Mouse (Mus musculus): ENCODE data around the gene Ntrk1. TPM values are rescaled to one million over a fixed set of nuclear protein-coding genes. Genes with fewer than 3 reads are reported as not detected.
A peak's percentile ranks its signal among the peaks of the same experiment; 100 is the strongest.
"Not testable (repeated sequence)": the region's sequence is repeated elsewhere in the genome, so short reads cannot be mapped to it uniquely, and the experiment has no call there.

The Ntrk1 gene
- 0.40 and 4.9 TPM in 2 replicates for polyA plus RNA-seq (2015; fragmentation: Nextera tagmentation; extraction: Ambion mirVana)

DNA sequence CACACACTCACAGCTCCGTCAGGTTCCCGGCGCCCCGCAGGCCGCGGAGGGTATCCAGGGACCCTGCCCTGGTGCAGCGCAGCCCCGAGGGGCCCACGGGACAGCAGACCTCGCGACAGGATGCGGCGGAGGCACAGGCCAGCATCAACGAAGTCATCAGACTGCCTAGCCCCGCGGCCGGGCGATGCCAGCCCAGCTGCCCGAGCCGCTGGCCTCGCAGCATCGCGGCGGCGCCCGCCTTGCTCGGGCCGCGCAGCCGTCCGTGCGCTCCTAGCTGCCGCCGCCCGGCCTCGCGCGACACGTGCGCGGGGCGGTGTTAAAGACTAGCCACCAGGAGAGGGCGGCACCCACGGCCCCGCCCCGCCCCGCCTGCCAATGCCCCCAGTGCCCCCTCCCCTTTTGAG, at the start of gene Ntrk1:
Gene Ntrk1, minus strand, starts transcription at position 241 of the 404 bp plus-strand sequence.
- Histone ChIP-seq H3K9me3 (replicated peaks) (no peaks in the 10 kb centered on the region), H3K27me3 (peaks cover 99% of the 10 kb centered on the region), H3K4me1 (replicated peaks) (peaks cover 23% of the 10 kb centered on the region), H3K9ac (peak within 1 kb of the TSS; percentile 32; the same call in 1 of the 2 replicates), H3K36me3 (no peaks in the 10 kb centered on the region), H3K4me3 (peak within 1 kb of the TSS; percentile 35), H3K4me2 (peak within 1 kb of the TSS; percentile 56), H3K27ac (no peak within 1 kb of the TSS)
- WGBS: 2% methylated on average over 46 of the region's 47 CpGs
- no peak for ATAC-seq (replicated peaks; ENCODE audit: insufficient number of reproducible peaks, insufficient read depth, low FRiP score, low read depth)

DNA sequence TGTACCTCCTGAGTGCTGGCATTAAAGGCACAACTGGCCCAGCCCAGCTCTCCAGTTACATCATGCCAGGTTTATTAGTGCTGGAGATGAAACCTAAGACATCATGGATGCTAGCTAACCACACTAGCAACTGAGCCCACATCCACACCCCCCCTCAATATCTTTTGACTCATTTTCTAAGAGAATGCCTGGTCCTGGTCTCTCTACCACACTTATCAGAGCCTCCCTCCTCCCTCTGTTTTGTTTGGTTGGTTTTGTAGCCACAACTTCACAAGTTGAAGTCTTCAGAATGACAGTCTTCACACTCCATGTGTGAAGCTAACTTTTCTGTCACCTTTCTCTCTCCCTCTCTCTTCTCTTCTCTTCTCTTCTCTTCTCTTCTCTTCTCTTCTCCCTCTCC, 45.9 kb upstream of the Ntrk1 start:
- ATAC-seq (replicated peaks; ENCODE audit: insufficient number of reproducible peaks, insufficient read depth, low FRiP score, low read depth): no peak

DNA sequence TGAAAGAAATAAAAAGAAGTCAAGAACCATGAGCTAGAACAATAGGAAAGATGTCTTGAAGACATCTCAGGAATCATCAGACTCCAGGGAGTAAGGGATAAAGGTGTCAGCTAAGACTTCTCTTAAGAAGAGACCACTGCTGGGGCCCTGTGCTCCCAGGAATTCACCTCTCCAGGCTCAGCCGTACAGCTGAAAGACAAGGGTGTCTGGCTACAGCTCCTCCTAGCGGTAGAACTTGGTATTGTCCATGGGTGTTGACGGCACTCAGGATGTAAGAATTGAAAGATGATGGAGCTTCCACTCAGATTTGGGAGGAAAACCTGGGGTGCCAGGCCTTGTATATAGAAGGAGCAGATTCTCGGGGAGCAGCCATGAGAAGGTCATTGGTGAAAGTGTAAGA, 43.7 kb upstream of the Ntrk1 start:
- H3K9me3 ChIP-seq (replicated peaks): no peaks in the 10 kb centered on the region
- no peak for ATAC-seq (replicated peaks; ENCODE audit: insufficient number of reproducible peaks, insufficient read depth, low FRiP score, low read depth)
- WGBS: 3% methylated on average over 4 of the region's 4 CpGs
- H3K4me3 ChIP-seq: no peak overlapping the region
- peaks cover 7% of the 10 kb centered on the region; the same call in 1 of the 2 replicates for H3K27me3 ChIP-seq
- H3K27ac ChIP-seq: no peak overlapping the region
- H3K4me2 ChIP-seq: no peak overlapping the region
- no peaks in the 10 kb centered on the region for H3K4me1 ChIP-seq (replicated peaks)
- no peak overlapping the region for H3K9ac ChIP-seq
- no peaks in the 10 kb centered on the region for H3K36me3 ChIP-seq

More for the DNA sequence above, 45.9 kb upstream of the Ntrk1 start:
- no peak overlapping the region for H3K4me2 ChIP-seq
- no peak overlapping the region for H3K27ac ChIP-seq
- H3K4me1 ChIP-seq (replicated peaks): no peaks in the 10 kb centered on the region
- no peak overlapping the region for H3K4me3 ChIP-seq
- no peaks in the 10 kb centered on the region for H3K9me3 ChIP-seq (replicated peaks)
- no peak overlapping the region for H3K9ac ChIP-seq
- no peaks in the 10 kb centered on the region for H3K36me3 ChIP-seq
- H3K27me3 ChIP-seq: peaks cover 7% of the 10 kb centered on the region; the same call in 1 of the 2 replicates

DNA sequence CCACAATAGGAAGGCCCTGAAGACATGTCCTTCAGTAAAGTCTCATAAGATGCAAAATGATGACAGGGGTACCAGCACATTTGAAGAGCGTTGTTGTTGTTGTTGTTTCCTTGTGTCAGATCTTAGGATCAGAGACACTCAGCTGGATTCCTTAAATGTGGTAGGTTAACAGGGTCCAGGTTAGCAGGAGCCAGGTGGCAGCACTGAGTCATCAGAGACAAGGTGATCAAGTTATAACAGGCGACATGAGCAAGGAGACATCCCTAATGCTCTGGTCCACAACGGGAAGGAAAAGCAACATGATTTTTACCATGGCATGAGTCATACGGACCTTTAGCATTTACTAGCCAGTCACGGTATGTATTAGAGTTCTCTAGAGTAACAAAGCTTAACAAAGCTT, 38.5 kb upstream of the Ntrk1 start:
- Histone ChIP-seq H3K27ac (no peak overlapping the region), H3K9ac (no peak overlapping the region), H3K27me3 (0 out of 2 replicates have a peak, but pooled peaks cover 3% of the 10 kb centered on the region), H3K4me1 (replicated peaks) (no peaks in the 10 kb centered on the region), H3K36me3 (no peaks in the 10 kb centered on the region), H3K9me3 (replicated peaks) (no peaks in the 10 kb centered on the region), H3K4me3 (no peak overlapping the region), H3K4me2 (no peak overlapping the region)
- no peak for ATAC-seq (replicated peaks; ENCODE audit: insufficient number of reproducible peaks, insufficient read depth, low FRiP score, low read depth)
- WGBS: 63% methylated on average over 5 of the region's 5 CpGs

DNA sequence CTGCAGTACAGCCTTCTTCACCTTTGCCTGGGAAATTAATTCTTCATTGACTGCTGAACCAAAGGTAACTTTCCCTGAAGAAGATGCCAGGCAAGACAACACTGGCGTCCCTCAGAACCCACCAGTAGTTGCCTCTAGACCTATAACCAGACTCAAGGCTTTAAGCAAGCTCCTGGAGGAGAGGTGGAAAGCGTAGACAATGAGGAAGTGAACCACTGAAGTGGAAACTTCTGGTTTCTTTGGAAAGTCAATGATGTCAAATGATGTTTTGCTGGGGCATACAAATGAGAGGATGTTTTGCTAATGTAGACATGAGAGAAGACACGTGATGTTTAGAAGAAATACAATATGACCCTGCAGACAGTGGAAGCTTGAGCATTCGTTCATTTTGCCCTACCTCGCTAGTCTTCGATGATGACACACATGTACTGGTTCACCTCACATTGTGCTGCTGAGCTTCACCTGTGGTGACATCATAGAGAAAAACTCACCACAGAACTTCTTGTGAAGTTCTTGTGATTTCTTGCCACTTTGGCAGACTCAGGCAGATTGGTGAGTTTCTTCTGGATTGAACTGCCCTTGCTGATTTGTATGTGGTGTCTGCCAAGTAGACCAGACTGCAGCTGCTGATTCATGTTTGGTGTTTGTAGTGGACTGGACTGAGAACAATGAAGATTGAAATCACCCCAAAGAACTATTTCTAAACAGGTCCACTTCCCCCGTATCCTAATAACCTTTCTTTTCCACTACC, 37.3 kb upstream of the Ntrk1 start:
- Histone ChIP-seq H3K4me2 (no peak overlapping the region), H3K27me3 (0 out of 2 replicates have a peak, but pooled peaks cover 3% of the 10 kb centered on the region), H3K36me3 (no peaks in the 10 kb centered on the region), H3K4me1 (replicated peaks) (no peaks in the 10 kb centered on the region), H3K27ac (no peak overlapping the region), H3K4me3 (no peak overlapping the region), H3K9ac (no peak overlapping the region), H3K9me3 (replicated peaks) (no peaks in the 10 kb centered on the region)
- 77% methylated on average over 7 of the region's 7 CpGs for WGBS
- no peak for ATAC-seq (replicated peaks; ENCODE audit: insufficient number of reproducible peaks, insufficient read depth, low FRiP score, low read depth)

DNA sequence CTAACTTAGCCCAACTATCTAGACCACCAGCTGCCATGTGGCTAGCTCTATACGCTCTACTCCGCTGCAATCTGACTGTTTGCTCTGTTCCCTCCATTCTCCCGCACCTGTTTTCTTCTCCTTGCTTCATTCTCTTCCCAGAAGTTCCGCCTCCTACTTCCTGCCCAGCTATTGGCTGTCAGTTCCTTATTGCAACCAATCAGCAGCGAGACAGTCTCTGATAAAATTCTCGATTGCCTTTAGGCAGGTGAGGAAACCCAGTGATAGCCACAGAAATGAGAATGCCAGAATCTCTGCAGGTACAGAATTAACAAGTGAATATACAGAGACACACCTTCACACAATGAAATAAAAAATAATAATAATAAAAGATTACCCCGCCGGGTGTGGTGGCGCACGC, 34.1 kb upstream of the Ntrk1 start:
- Histone ChIP-seq H3K27ac (no peak overlapping the region), H3K27me3 (0 out of 2 replicates have a peak, but pooled peaks cover 3% of the 10 kb centered on the region), H3K36me3 (no peaks in the 10 kb centered on the region), H3K4me2 (no peak overlapping the region), H3K9ac (no peak overlapping the region), H3K9me3 (replicated peaks) (no peaks in the 10 kb centered on the region), H3K4me3 (no peak overlapping the region), H3K4me1 (replicated peaks) (no peaks in the 10 kb centered on the region)
- WGBS: 49% methylated on average over 10 of the region's 10 CpGs
- ATAC-seq (replicated peaks; ENCODE audit: insufficient number of reproducible peaks, insufficient read depth, low FRiP score, low read depth): no peak

DNA sequence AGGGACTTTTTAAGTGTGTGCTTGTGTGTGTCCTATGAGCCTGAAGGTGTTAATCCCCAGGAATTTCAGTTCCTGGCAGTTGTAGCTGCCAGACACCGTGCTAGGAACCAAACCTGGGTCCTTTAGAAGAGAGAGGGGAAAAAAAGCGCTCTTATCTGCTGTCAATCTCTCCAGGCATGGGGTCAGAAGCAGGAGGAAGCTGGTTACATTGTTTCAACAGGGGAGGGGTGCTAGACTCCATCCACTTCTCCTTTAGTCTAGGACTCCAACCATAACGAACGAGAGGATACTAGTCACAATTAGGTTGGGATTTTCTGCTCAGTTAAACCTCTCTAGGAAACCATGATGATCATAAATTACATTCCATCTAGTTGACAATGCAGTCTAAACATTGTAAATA, 33.5 kb upstream of the Ntrk1 start:
- 45% methylated on average over 4 of the region's 4 CpGs for WGBS
- Histone ChIP-seq H3K4me2 (no peak overlapping the region), H3K4me1 (replicated peaks) (no peaks in the 10 kb centered on the region), H3K9me3 (replicated peaks) (no peaks in the 10 kb centered on the region), H3K4me3 (no peak overlapping the region), H3K36me3 (no peaks in the 10 kb centered on the region), H3K27ac (no peak overlapping the region), H3K9ac (no peak overlapping the region), H3K27me3 (0 out of 2 replicates have a peak, but pooled peaks cover 6% of the 10 kb centered on the region)
- no peak for ATAC-seq (replicated peaks; ENCODE audit: insufficient number of reproducible peaks, insufficient read depth, low FRiP score, low read depth)

DNA sequence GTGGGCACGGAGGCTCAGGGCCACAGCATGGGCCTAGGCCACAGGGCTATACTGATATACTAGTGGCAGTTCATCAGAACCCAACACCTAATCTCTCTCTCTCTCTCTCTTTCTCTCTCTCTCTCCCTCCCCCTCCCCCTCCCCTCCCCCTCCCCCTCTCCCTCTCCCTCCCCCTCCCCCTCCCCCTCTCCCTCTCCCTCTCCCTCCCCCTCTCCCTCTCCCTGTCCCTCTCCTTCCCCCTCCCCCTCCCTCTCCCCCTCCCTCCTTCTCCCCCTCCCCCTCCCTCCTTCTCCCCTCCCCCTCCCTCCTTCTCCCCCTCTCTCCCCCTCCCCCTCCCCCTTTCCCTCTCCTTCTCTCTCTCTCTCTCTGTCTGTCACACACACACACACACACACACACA, 29.2 kb upstream of the Ntrk1 start, which contains the start of gene Pear1:
Gene Pear1, minus strand, starts transcription at position 101 of the 400 bp plus-strand sequence.
- H3K9ac ChIP-seq; H3K4me3 ChIP-seq; H3K4me2 ChIP-seq; ATAC-seq (replicated peaks; ENCODE audit: insufficient number of reproducible peaks, insufficient read depth, low FRiP score, low read depth); H3K36me3 ChIP-seq; H3K27ac ChIP-seq; H3K4me1 ChIP-seq (replicated peaks); H3K9me3 ChIP-seq (replicated peaks): not testable (repeated sequence)
- WGBS: 85% methylated on average over 1 of the region's 1 CpGs
- H3K27me3 ChIP-seq: peaks cover 19% of the 10 kb centered on the region; the same call in 1 of the 2 replicates

DNA sequence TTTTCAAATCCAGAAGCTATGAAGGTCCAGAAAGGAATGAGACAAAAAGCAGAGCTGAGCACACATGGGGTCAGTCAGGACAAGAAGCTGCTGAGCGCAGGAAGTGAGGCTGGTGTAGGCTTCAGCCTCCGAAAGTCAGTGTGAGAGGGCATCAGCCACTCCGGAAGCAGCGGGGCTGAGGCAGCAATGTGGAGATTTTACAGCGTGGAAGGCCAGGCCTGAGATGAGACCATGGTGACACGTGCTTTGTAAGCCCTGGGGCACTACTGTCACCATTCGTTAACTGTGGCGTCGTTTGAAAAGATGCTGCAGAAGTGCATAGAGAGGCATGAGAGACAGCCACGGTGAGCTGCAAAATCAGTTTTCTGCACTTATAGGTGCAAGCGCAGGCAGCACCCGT, 23.3 kb upstream of the Ntrk1 start:
- no peaks in the 10 kb centered on the region for H3K36me3 ChIP-seq
- H3K4me1 ChIP-seq (replicated peaks): peaks cover 6% of the 10 kb centered on the region
- H3K9ac ChIP-seq: no peak overlapping the region
- H3K27ac ChIP-seq: no peak overlapping the region
- no peak overlapping the region for H3K4me2 ChIP-seq
- ATAC-seq (replicated peaks; ENCODE audit: insufficient number of reproducible peaks, insufficient read depth, low FRiP score, low read depth): no peak
- 56% methylated on average over 12 of the region's 12 CpGs for WGBS
- peaks cover 69% of the 10 kb centered on the region for H3K27me3 ChIP-seq
- H3K4me3 ChIP-seq: no peak overlapping the region
- no peaks in the 10 kb centered on the region for H3K9me3 ChIP-seq (replicated peaks)

DNA sequence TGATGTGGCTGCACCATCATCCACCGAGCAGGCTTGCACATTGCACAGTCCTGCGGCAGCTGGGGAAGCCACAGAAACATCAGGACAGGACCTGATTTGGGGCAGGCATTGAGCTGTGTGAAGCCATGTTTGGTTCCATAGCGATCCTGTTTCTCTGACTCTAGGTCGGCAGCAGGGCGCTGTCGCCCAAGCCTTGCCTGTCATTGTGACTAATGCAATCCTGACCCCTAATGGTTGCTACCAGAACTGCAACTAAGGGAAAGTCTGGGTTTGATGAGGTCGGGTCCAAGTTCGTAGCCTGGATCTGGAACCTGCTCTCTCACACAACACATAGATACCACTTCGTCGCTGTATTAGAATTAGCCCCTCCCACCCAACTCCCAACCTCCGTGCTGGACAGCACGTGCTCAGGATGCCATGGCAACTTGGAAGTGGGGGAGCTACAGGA, 21.7 kb upstream of the Ntrk1 start:
- peaks cover 78% of the 10 kb centered on the region for H3K27me3 ChIP-seq
- WGBS: 5% methylated on average over 12 of the region's 12 CpGs

DNA sequence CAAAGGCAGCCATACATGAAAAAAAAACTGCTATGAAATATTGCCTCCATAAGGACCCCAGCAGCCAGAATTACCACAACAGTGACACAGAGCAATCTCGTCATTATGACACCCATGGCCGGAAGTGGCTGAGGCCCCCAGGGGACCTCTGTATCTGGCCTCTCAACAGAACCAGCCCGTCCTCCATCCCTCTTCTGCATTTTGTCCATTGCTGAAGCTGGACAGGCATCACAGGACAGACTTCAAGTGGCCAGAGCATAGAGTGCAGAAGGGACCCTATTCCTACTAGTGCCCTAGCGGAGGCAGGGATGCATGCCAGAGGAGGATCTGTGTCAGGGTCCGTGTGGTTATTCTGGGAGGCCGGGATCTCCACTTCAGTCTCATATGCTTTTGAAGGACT, 21.2 kb upstream of the Ntrk1 start:
- H3K27me3 ChIP-seq: peaks cover 78% of the 10 kb centered on the region
- peak overlapping the region; percentile 37 for H3K4me2 ChIP-seq
- no peak overlapping the region for H3K27ac ChIP-seq
- WGBS: 40% methylated on average over 6 of the region's 6 CpGs
- ATAC-seq (replicated peaks; ENCODE audit: insufficient number of reproducible peaks, insufficient read depth, low FRiP score, low read depth): no peak
- no peaks in the 10 kb centered on the region for H3K36me3 ChIP-seq
- no peak overlapping the region for H3K4me3 ChIP-seq
- no peaks in the 10 kb centered on the region for H3K9me3 ChIP-seq (replicated peaks)
- H3K4me1 ChIP-seq (replicated peaks): peaks cover 6% of the 10 kb centered on the region
- no peak overlapping the region; the same call in 1 of the 2 replicates for H3K9ac ChIP-seq

More for the DNA sequence above, 21.7 kb upstream of the Ntrk1 start:
- H3K4me2 ChIP-seq: peak overlapping the region; percentile 37
- no peak overlapping the region; the same call in 1 of the 2 replicates for H3K9ac ChIP-seq
- H3K4me3 ChIP-seq: no peak overlapping the region
- no peak overlapping the region for H3K27ac ChIP-seq
- no peaks in the 10 kb centered on the region for H3K9me3 ChIP-seq (replicated peaks)
- peaks cover 6% of the 10 kb centered on the region for H3K4me1 ChIP-seq (replicated peaks)
- 0 out of 2 replicates have a peak, but pooled peaks have one; percentile 23 for ATAC-seq (replicated peaks; ENCODE audit: insufficient number of reproducible peaks, insufficient read depth, low FRiP score, low read depth)
- no peaks in the 10 kb centered on the region for H3K36me3 ChIP-seq

DNA sequence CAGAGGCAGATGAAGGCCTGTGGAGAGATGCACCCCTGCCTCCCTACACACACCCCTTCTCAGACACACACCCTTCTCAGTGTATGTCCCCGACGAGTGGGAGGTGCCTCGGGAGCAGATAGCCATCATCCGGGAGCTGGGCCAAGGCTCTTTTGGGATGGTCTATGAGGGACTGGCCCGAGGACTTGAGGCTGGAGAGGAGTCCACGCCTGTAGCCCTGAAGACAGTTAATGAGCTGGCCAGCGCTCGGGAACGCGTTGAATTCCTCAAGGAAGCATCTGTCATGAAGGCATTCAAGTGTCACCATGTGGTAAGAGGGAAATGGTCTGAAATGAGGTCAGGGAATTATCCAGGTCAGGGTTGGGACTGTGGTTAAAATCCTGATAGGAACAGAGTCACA, 17.9 kb upstream of the Ntrk1 start:
- WGBS: 39% methylated on average over 10 of the region's 10 CpGs
- peaks cover 90% of the 10 kb centered on the region for H3K27me3 ChIP-seq
- no peaks in the 10 kb centered on the region for H3K36me3 ChIP-seq
- no peaks in the 10 kb centered on the region for H3K9me3 ChIP-seq (replicated peaks)
- no peak overlapping the region for H3K27ac ChIP-seq
- H3K9ac ChIP-seq: no peak overlapping the region
- H3K4me3 ChIP-seq: no peak overlapping the region
- H3K4me1 ChIP-seq (replicated peaks): peaks cover 15% of the 10 kb centered on the region
- H3K4me2 ChIP-seq: no peak overlapping the region
- ATAC-seq (replicated peaks; ENCODE audit: insufficient number of reproducible peaks, insufficient read depth, low FRiP score, low read depth): no peak

Measured in heart, embryonic 15.5 days (tissue).